Mouse (Mus musculus) myocyte (in vitro differentiated cells): Measurements from ENCODE around the gene Rpl12.

ENCODE experiments used
- CEBPB ChIP-seq: IDR thresholded peaks from 2 replicates; pipeline ENCODE4 v1.6.1; 2011; ENCODE audit warnings: mild to moderate bottlenecking, moderate library complexity; ENCODE audit not compliant: poor library complexity, insufficient read depth, severe bottlenecking
- E2F4 ChIP-seq: IDR thresholded peaks from one replicate; pipeline ENCODE4 v1.6.1; 2011; ENCODE audit warnings: mild to moderate bottlenecking, control low read depth, moderate library complexity; ENCODE audit not compliant: insufficient read depth
- MAX ChIP-seq: IDR thresholded peaks from one replicate; pipeline ENCODE4 v1.6.1; 2011; ENCODE audit warnings: low read depth, mild to moderate bottlenecking, control low read depth
- MYOD1 ChIP-seq, 3 experiments: IDR thresholded peaks; one replicate each; pipeline ENCODE4 v1.6.1; 2011; ENCODE audit warnings: control low read depth in 2 of 3, low read depth in 2 of 3, mild to moderate bottlenecking in 2 of 3, moderate library complexity in 1 of 3; ENCODE audit not compliant: insufficient read length in 2 of 3, control insufficient read depth in 1 of 3
- POLR2A ChIP-seq: IDR thresholded peaks from one replicate; pipeline ENCODE4 v1.6.1; 2011; ENCODE audit warnings: low read depth, mild to moderate bottlenecking, control low read depth, moderate library complexity; ENCODE audit not compliant: insufficient read length
- POLR2AphosphoS2 ChIP-seq: IDR thresholded peaks from one replicate; pipeline ENCODE4 v1.6.1; 2011; ENCODE audit warnings: low read depth, control low read depth; ENCODE audit not compliant: insufficient read length
- REST ChIP-seq: IDR thresholded peaks from one replicate; pipeline ENCODE4 v1.6.1; 2011; ENCODE audit warnings: mild to moderate bottlenecking, control low read depth, moderate library complexity; ENCODE audit not compliant: insufficient read depth, insufficient read length
- TCF12 ChIP-seq: IDR thresholded peaks from one replicate; pipeline ENCODE4 v1.6.1; 2011; ENCODE audit warnings: mild to moderate bottlenecking, control low read depth; ENCODE audit not compliant: poor library complexity, insufficient read depth, severe bottlenecking
- TCF3 ChIP-seq: IDR thresholded peaks from one replicate; pipeline ENCODE4 v1.6.1; 2011; ENCODE audit warnings: low read depth, control low read depth; ENCODE audit not compliant: insufficient read length

GRCm38 (mm10) chr2:32977114-32977513 is 15.8 kb downstream of the Rpl12 start:
- TF ChIP-seq POLR2A = no peak
- TF ChIP-seq MAX = no peak
- TF ChIP-seq CEBPB = no peak
- TF ChIP-seq TCF3 = no peak
- TF ChIP-seq E2F4 = no peak
- TF ChIP-seq MYOD1 (IDR thresholded peaks at IDR 0.05; ENCODE audit: control insufficient read depth in 1 of 3, insufficient read length in 2 of 3, low read depth in 2 of 3) = no peak
- no peak for TF ChIP-seq REST
- TF ChIP-seq TCF12 = no peak
- TF ChIP-seq POLR2AphosphoS2 = no peak
